Mouse (Mus musculus) heart, postnatal 0 days (tissue): ENCODE measurements around the gene Heg1.

Experiments
- CTCF ChIP-seq: IDR thresholded peaks from 2 replicates; pipeline ENCODE4 v1.5.1; 2016; ENCODE audit warnings: antibody characterized with exemption, control low read depth, low read depth
- EP300 ChIP-seq: IDR thresholded peaks from 2 replicates; pipeline ENCODE4 v1.6.1; 2016; ENCODE audit warnings: antibody characterized with exemption, low read depth

DNA sequence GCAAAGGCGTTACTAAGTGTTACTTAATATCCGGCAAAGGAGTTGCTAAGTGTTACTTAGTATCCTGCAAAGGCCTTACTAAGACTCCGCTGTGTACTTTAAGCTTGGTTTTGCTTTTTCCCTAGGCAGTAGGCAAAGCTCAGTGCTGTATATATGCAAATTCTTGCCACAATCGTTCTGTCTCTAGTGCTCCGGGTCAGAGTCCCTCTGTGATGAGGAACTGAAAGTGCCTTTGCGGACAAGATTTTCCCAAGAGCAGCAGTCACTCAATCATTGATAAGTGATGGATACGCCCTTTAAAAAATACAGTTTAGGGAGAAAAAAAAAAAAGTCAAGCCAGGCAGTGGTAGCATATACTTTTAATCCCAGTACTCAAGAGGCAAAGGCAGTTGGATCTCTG lies 61.3 kb downstream of the Heg1 start:
- no peak for TF ChIP-seq CTCF
- TF ChIP-seq EP300 = no peak
